Mouse (Mus musculus) frontal cortex, postnatal 10 days (tissue): ENCODE measurements at regions not wholly inside any gene's neighbourhood (a gene's known extent, or its start where the extent isn't known, plus 50 kb on each side); places are given as distances from the start of the nearest gene placed in this dataset.
"Not testable (repeated sequence)": the region's sequence is repeated elsewhere in the genome, so short reads cannot be mapped to it uniquely, and the experiment has no call there.

ENCODE experiments used
- DNase-seq, 2 experiments: peaks; one replicate each; pipeline ENCODE4 v3.0.0; 2022; ENCODE audit warnings: low spot score in 2 of 2, mixed read lengths in 1 of 2

DNA sequence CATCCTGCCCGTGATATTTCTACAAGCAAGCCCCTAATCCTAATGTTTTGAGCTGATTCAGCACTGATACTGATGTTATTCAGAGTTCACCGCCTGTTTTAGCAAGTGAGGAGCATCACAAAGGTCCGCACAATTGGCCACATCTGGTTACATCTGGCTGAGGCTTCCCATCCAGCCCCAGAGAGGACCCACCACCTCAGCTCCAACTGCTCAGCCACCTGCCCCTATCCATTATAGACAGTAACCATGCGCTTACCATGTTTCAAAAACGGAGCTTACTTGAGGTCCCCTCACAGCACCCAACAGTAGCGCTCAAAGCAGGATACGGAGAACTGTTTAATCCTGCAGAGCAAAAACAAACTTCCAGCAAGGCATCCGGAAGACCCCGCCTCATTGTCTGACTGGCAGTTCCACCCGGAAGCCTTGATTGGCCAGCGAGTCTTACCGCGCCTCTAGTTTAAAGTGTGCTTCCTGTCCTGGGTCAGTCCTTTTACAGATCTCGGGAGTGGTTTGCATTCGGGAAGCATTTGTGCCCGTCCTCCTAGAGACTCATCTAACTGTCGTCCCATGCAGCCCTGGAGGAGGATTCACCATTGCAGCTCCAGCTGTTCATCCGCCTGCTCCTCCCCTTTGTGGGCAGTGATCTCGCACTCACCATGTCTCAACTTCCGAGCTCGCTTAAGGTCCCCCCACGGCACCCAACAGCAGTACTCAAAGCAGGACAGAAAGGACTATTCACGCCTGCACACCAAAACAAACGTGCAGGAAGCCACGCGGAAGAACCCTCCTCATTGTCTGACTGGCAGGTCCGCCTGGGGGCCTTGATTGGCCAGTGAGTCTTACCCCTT lies 69.9 kb upstream of the Zfp825 start:
- peak; percentile 68 to 72 for DNase-seq

DNA sequence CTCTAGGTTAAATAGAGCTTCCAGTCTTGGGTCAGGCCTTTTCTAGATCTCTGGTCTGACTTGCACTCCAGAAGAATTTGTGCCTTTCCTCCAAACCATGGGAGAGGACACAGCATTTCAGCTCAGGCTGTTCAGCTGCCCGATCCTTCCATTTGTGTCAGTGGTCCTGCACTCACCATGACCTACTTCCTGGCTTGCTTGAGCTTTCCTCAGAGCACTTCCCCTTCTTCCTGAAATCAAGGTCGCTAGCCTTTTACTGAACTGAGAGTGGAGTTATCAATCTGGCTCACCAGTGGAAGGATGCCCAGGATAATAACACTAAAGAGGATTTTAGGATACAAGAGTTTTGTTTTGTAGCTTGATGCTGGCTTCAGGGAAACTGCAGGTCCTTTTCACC lies 70.5 kb upstream of the Zfp825 start:
- not testable (repeated sequence) for DNase-seq

DNA sequence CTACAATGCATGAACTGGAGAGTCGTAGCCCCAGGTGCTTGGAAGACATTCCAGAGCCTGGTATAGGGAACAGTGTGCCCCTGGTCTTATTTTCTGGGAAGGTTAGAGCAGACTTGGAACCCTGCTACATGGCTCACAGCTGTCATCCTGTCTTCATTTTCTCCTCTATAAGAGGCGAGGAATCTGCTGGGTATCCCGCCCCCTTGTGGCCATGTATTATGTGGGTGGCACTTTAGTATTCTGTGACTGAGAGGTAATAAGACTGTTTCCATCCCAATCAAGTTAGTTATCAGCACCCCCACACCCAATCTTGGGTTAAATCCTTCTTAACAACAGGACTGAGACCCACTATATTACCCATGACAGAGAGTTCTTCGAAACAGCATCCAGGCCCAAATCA lies 69.4 kb upstream of the Erap1 start:
- DNase-seq, result not testable (repeated sequence)
